Mouse (Mus musculus) olfactory bulb, adult 2 months (tissue): ENCODE measurements around the gene Nudt10. TPM values are rescaled to one million over a fixed set of nuclear protein-coding genes. Genes with fewer than 3 reads are reported as not detected.
"Not testable (repeated sequence)": the region's sequence is repeated elsewhere in the genome, so short reads cannot be mapped to it uniquely, and the experiment has no call there.

Experiments
- H3K27ac ChIP-seq: fragments of 200-500 bp; 2 replicates; pipeline ENCODE4 v1.5.1; 2012; ENCODE audit warnings: low read depth, low read length; ENCODE audit not compliant: insufficient read depth
- H3K4me1 ChIP-seq: fragments of 200-500 bp; 2 replicates; pipeline ENCODE4 v1.6.1; 2012; ENCODE audit warnings: low read length; ENCODE audit not compliant: control insufficient read depth, insufficient read depth
- H3K4me3 ChIP-seq: fragments of 200-500 bp; 2 replicates; pipeline ENCODE4 v1.5.1; 2012; ENCODE audit warnings: mild to moderate bottlenecking, low read depth, low read length, moderate library complexity; ENCODE audit not compliant: insufficient read depth
- CTCF ChIP-seq: fragments of 200-500 bp; IDR thresholded peaks from 2 replicates; pipeline ENCODE4 v1.5.1; 2012; ENCODE audit warnings: low read depth, mild to moderate bottlenecking, low read length, moderate library complexity; ENCODE audit not compliant: insufficient read depth
- POLR2A ChIP-seq: fragments of 200-500 bp; IDR thresholded peaks from 2 replicates; pipeline ENCODE4 v1.6.1; 2012; ENCODE audit warnings: mild to moderate bottlenecking, low read depth, low read length, moderate library complexity; ENCODE audit not compliant: insufficient read depth
- WGBS: fragments of 180-500 bp; shearing (Covaris S2); methylation state at CpG from one replicate; pipeline ENCODE4 v1.1.7; 2018; 5-methylcytosine and 5-hydroxymethylcytosine counted together
- polyA plus RNA-seq: library from polyadenylated mRNA; stranded (reverse); fragments of >200 nt; gene quantifications from 2 replicates; pipeline ENCODE4 v1.2.4, GENCODE M21; 2012; ENCODE audit warnings: low replicate concordance; ENCODE audit not compliant: missing spikeins, insufficient read depth, insufficient read length

Gene Nudt10
- polyA plus RNA-seq: not detected in 2 replicates

DNA sequence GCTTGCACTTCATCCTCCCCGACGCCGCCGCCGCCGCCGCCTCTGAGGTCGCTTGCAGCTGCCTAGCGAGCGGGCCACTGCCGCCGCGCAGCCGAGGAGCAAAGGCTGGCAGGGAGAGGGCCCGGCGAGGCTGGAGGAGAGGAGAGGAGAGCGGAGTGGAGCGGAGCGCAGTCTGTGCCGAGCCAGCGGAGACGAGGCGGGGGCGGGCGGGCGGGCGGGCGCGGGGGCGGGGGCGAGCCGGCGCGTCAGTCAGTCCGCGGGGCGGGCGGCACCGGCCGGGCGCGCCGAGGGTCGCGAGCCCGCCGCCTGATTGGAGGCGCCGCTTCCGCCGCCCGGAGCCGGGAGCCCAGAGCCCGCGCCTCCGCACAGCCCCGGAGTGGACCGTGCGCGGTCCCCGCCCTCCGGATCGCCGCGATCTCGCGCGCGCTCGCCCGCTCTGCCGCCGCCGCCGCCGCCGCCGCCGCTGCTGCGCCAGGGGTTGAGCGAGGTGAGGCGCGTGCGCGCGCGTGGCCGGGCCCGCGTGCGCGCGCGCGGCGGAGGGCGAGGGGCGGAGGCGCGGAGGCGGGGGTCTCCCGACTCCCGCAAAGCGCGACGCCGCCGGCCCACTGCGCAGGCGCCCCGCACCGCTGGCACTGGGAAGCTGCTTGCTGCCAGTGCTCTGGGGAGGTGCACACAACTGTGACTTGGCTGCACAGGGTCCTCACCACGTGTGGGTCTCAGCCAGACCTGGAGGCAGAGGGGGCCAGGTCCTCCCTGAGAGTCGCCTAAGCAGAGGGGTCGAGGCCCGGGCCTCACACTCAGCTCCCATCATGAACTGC, at the start of gene Nudt10:
Gene Nudt10 (minus strand): TSS at position 193 of the 818 bp plus-strand sequence.
- WGBS: 22% methylated on average over 13 of the region's 116 CpGs
- peak within 1 kb of the TSS; percentile 58 for H3K4me3 ChIP-seq
- H3K4me1 ChIP-seq, H3K27ac ChIP-seq: not testable (repeated sequence)

DNA sequence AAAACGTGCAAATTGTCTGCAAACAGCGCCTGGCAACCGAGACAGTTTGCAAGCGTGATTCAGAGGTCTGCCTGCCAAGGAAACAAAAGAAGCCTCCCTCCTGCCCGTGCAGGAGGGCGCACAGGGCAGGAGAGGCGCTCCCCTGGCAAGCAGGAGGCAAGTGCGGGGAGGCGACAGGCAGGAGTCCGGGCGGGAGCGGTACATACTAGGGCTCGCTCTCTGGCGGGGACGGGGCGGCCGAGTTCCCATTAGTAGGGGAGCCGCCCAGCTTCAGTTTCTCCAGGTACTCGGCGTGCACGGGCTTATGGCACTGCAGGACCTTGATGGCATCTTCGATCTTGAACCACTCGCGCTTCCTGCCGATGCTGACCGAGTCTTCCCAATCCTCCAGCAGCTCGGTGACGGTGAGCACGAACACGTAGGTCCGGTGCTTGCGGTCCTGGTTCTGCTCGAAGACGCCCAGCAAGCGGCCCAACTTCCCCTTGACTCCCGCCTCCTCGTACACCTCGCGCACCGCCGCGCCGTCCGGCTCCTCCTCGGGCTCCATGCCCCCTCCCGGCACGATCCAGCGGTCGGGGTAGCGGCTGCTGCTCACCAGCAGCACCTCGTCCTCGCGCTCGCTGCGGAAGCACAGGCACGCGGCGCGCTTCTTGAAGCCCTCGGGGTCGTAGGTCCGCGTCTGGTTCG, 536 bp downstream of the Nudt10 start:
- not testable (repeated sequence) for H3K4me1 ChIP-seq, H3K27ac ChIP-seq
- WGBS: 22% methylated on average over 22 of the region's 64 CpGs
- H3K4me3 ChIP-seq: peak overlapping the region; percentile 58

DNA sequence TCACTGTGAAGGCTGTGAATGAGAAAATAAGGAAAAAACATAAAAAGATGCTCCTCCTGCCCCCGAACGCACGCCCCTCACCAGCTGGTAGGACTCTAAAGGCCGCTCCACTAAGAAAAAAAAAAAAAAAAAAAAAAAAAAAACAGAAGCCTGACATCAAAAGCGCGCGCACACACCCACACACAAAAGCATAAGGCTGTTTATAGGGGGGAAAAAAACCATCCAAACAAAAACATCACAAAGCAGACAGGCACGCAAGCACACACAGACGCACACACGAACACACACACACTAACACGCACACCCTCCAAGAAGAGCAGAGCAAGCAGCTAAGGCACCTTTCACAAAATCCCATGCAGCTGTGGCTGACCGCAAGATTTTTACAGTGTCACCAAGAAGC, 1.1 kb downstream of the Nudt10 start:
- Histone ChIP-seq H3K4me3 (peak overlapping the region; percentile 58), H3K27ac (no peak overlapping the region), H3K4me1 (no peaks in the 10 kb centered on the region)
- TF ChIP-seq POLR2A (no peak), CTCF (no peak)
- WGBS: 9% methylated on average over 12 of the region's 12 CpGs

Other genes starting within 250 kb of the Nudt10 start
- not detected in 2 replicates for gene Nudt11, start 125.6 kb downstream of the Nudt10 start, polyA plus RNA-seq
- not detected in 2 replicates for gene AU022751, start 89.6 kb downstream of the Nudt10 start, polyA plus RNA-seq
- gene Bmp15, start 147.7 kb upstream of the Nudt10 start, polyA plus RNA-seq: not detected in 2 replicates
- not detected in 2 replicates for gene Shroom4, start 226.8 kb upstream of the Nudt10 start, polyA plus RNA-seq